Comparison of ENCODE assay signal across 21 mouse cellular contexts in the genomic region with DNA sequence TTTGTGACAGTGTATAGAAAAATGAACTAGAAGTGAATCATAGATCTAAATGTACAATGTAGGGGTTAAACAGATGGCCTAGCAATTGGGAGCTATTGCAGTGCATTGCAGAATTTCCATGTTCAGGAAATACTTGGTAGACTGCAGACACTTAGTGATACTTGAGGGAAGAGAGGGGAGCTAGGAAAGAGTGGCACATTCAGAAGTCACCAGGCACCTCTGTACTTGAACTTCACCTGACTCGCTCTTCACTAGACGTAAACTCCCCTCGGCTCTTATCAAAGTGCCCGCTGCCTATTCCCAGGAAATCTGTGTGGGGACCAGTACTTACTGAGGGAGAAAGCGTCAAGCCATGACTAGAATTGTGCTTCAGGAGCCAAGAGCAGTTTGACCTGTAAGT.
DNase-seq lines count a peak whose midpoint lies in the region; ATAC-seq and TF ChIP-seq lines count a peak whose summit lies in the region.
"Had no signal": no experiment of that assay in that cellular context is flagged by ENCODE, and none has a peak within 500 bp of the region (broad histone marks: within the 10 kb centered on the region; RNA-seq: fewer than 3 reads in every experiment).

No protein-coding gene starts in this region.

- no peaks in the 10 kb centered on the region for H3K27me3 ChIP-seq in forebrain, embryonic 10.5 days (ENCODE audit: poor library complexity, severe bottlenecking)
- H3K27me3 ChIP-seq in forebrain, embryonic 16.5 days (replicated peaks; ENCODE audit: control insufficient read depth, insufficient read depth, low read length), result no peaks in the 10 kb centered on the region
- H3K27me3 ChIP-seq in lung, postnatal 0 days (replicated peaks; ENCODE audit: insufficient read depth, low read length), result no peaks in the 10 kb centered on the region
- no peaks in the 10 kb centered on the region for H3K27me3 ChIP-seq in ES-Bruce4 (ENCODE audit: control insufficient read depth, insufficient read depth, low read length, poor library complexity, severe bottlenecking)
- H3K27me3 ChIP-seq: heart, embryonic 13.5 days; hindbrain, embryonic 15.5 days had no signal

- H3K36me3 ChIP-seq in forebrain, embryonic 10.5 days (replicated peaks), result 0 out of 2 replicates have a peak, but pooled peaks cover 2% of the 10 kb centered on the region
- H3K36me3 ChIP-seq in forebrain, embryonic 16.5 days (ENCODE audit: control insufficient read depth, insufficient read depth), result no peaks in the 10 kb centered on the region
- H3K36me3 ChIP-seq in lung, postnatal 0 days (ENCODE audit: insufficient read depth, low read length), result no peaks in the 10 kb centered on the region
- no peaks in the 10 kb centered on the region for H3K36me3 ChIP-seq in ES-Bruce4 (ENCODE audit: control insufficient read depth, insufficient read depth, low read length, poor library complexity, severe bottlenecking)
- H3K36me3 ChIP-seq: heart, embryonic 10.5 days had no signal

- peak; percentile 41; the same call in 1 of the 2 replicates for TF ChIP-seq EP300 in lung, postnatal 0 days (IDR thresholded peaks at IDR 0.05)
- no peak for TF ChIP-seq EP300 in ES-Bruce4 (IDR thresholded peaks at IDR 0.05; ENCODE audit: insufficient read depth, low read depth, low read length)

- no peak for TF ChIP-seq CTCF in lung, postnatal 0 days (IDR thresholded peaks at IDR 0.05)
- no peak for TF ChIP-seq CTCF in ES-Bruce4 (IDR thresholded peaks at IDR 0.05; ENCODE audit: low read depth, low read length)

- no peak overlapping the region for H3K4me2 ChIP-seq in forebrain, embryonic 16.5 days (ENCODE audit: low read length)
- no peak overlapping the region for H3K4me2 ChIP-seq in lung, postnatal 0 days (replicated peaks; ENCODE audit: low read depth, low read length)
- H3K4me2 ChIP-seq: heart, embryonic 13.5 days; hindbrain, embryonic 15.5 days had no signal

- H3K9me3 ChIP-seq in forebrain, embryonic 10.5 days, result no peaks in the 10 kb centered on the region
- H3K9me3 ChIP-seq in forebrain, embryonic 16.5 days (ENCODE audit: control insufficient read depth, low read length), result no peaks in the 10 kb centered on the region
- H3K9me3 ChIP-seq in lung, postnatal 0 days (ENCODE audit: low read length), result no peaks in the 10 kb centered on the region
- no peaks in the 10 kb centered on the region for H3K9me3 ChIP-seq in ES-Bruce4 (replicated peaks; ENCODE audit: control insufficient read depth, insufficient read depth, low read length, poor library complexity, severe bottlenecking)
- H3K9me3 ChIP-seq: heart, embryonic 10.5 days; heart, embryonic 13.5 days; hindbrain, embryonic 15.5 days had no signal

- no peak for TF ChIP-seq POLR2A in ES-Bruce4 (IDR thresholded peaks at IDR 0.05; ENCODE audit: insufficient read depth, low read length)

- WGBS in forebrain, embryonic 10.5 days, result 78% methylated on average over 5 of the region's 5 CpGs
- 82% methylated on average over 5 of the region's 5 CpGs for WGBS in forebrain, embryonic 16.5 days
- 58% methylated on average over 5 of the region's 5 CpGs for WGBS in lung, postnatal 0 days

- no peak overlapping the region for H3K9ac ChIP-seq in forebrain, embryonic 16.5 days (replicated peaks; ENCODE audit: low read depth, low read length)
- no peak overlapping the region for H3K9ac ChIP-seq in lung, postnatal 0 days (replicated peaks; ENCODE audit: low read depth)
- H3K9ac ChIP-seq in ES-Bruce4 (ENCODE audit: low read depth, poor library complexity, severe bottlenecking), result no peak overlapping the region; the same call in none of the 2 replicates
- H3K9ac ChIP-seq: heart, embryonic 13.5 days; hindbrain, embryonic 15.5 days had no signal

- peaks cover 20% of the 10 kb centered on the region for H3K4me1 ChIP-seq in forebrain, embryonic 10.5 days
- no peaks in the 10 kb centered on the region for H3K4me1 ChIP-seq in forebrain, embryonic 16.5 days (replicated peaks; ENCODE audit: control insufficient read depth, insufficient read depth, low read length)
- no peaks in the 10 kb centered on the region for H3K4me1 ChIP-seq in lung, postnatal 0 days (ENCODE audit: insufficient read depth, low read depth, low read length)
- H3K4me1 ChIP-seq in ES-Bruce4 (ENCODE audit: control insufficient read depth, insufficient read depth, low read length), result peaks cover 4% of the 10 kb centered on the region
- H3K4me1 ChIP-seq: hindbrain, embryonic 15.5 days had no signal

- no peak for ATAC-seq in forebrain, embryonic 16.5 days
- ATAC-seq in lung, postnatal 0 days, result peak; percentile 71
- ATAC-seq: forebrain, embryonic 14.5 days had no signal

- H3K27ac ChIP-seq in forebrain, embryonic 10.5 days, result 0 out of 2 replicates have a peak overlapping the region, but pooled peaks have one; percentile 40
- no peak overlapping the region for H3K27ac ChIP-seq in forebrain, embryonic 16.5 days (ENCODE audit: low read length)
- no peak overlapping the region for H3K27ac ChIP-seq in lung, postnatal 0 days (ENCODE audit: low read length)
- peak overlapping the region; percentile 98 for H3K27ac ChIP-seq in ES-Bruce4 (ENCODE audit: insufficient read depth, low read length)
- H3K27ac ChIP-seq: heart, adult 2 months; heart, embryonic 10.5 days; heart, embryonic 13.5 days; hindbrain, embryonic 15.5 days had no signal

- no peak overlapping the region for H3K4me3 ChIP-seq in forebrain, embryonic 10.5 days
- H3K4me3 ChIP-seq in forebrain, embryonic 16.5 days (replicated peaks; ENCODE audit: low read length), result no peak overlapping the region
- H3K4me3 ChIP-seq in lung, postnatal 0 days (ENCODE audit: low read depth, low read length), result no peak overlapping the region
- no peak overlapping the region for H3K4me3 ChIP-seq in ES-Bruce4 (ENCODE audit: low read depth, low read length)
- H3K4me3 ChIP-seq: heart, adult 2 months; heart, embryonic 10.5 days; heart, embryonic 13.5 days; hindbrain, embryonic 15.5 days had no signal

- DNase-seq in forebrain, embryonic 10.5 days (ENCODE audit: extremely low spot score, low spot score), result no peak
- DNase-seq in lung, postnatal 0 days (ENCODE audit: low spot score), result peak; percentile 63
- DNase-seq in lung, postnatal 14 days, result no peak
- peak; percentile 8 for DNase-seq in ZHBTc4 (ENCODE audit: low read depth, low spot score)
- DNase-seq in frontal cortex, adult 2 months (ENCODE audit: extremely low spot score in 1 of 2, low spot score in 1 of 2), result no peak
- DNase-seq in layer of hippocampus, adult 9-10 months (ENCODE audit: low spot score), result no peak
- DNase-seq: adrenal gland, postnatal 10 days; adrenal gland, postnatal 36 days; cerebellum, adult 18-20 months; cerebellum, adult 9-10 months; cerebellum, postnatal 14 days; gastrocnemius, postnatal 10 days; gastrocnemius, postnatal 36 days; heart, adult 2 months; heart, postnatal 14 days had no signal

Comparison
In these comparisons a context has a peak if more than half of its experiments do, and no peak if none do; other contexts are left out.
1. DNase-seq: peak in lung, postnatal 0 days (single experiment) and ZHBTc4 (single experiment); none in forebrain, embryonic 10.5 days (single experiment), lung, postnatal 14 days (single experiment), frontal cortex, adult 2 months (0 of 2) and layer of hippocampus, adult 9-10 months (single experiment).
2. H3K27ac ChIP-seq: peak in forebrain, embryonic 10.5 days (single experiment) and ES-Bruce4 (single experiment); none in forebrain, embryonic 16.5 days (single experiment) and lung, postnatal 0 days (single experiment).